Mouse (Mus musculus) neural tube, embryonic 12.5 days (tissue): Measurements from ENCODE around the gene Tnfrsf13b. TPM values are rescaled to one million over a fixed set of nuclear protein-coding genes. Genes with fewer than 3 reads are reported as not detected.
"Not testable (repeated sequence)": the region's sequence is repeated elsewhere in the genome, so short reads cannot be mapped to it uniquely, and the experiment has no call there.

ENCODE experiments used
- ATAC-seq: fragments of 200-750 bp; cut with Nextera tagmentation; 2 replicates; pipeline ENCODE4 v1.8.0; 2017; ENCODE audit warnings: low read depth, mild to moderate bottlenecking, moderate TSS enrichment, moderate library complexity; ENCODE audit not compliant: low FRiP score
- H3K27ac ChIP-seq: fragments of 300-500 bp; sonication (generic); 2 replicates; pipeline ENCODE4 v1.5.1; 2016
- H3K27me3 ChIP-seq: fragments of 300-500 bp; sonication (generic); replicated peaks from 2 replicates; pipeline ENCODE4 v1.6.1; 2016; ENCODE audit warnings: mild to moderate bottlenecking
- H3K36me3 ChIP-seq: fragments of 300-500 bp; sonication (generic); 2 replicates; pipeline ENCODE4 v1.6.1; 2016; ENCODE audit warnings: mild to moderate bottlenecking
- H3K4me1 ChIP-seq: fragments of 300-500 bp; sonication (generic); 2 replicates; pipeline ENCODE4 v1.6.1; 2016
- H3K4me2 ChIP-seq: fragments of 300-500 bp; sonication (generic); replicated peaks from 2 replicates; pipeline ENCODE4 v1.6.1; 2016; ENCODE audit warnings: mild to moderate bottlenecking
- H3K4me3 ChIP-seq: fragments of 300-500 bp; sonication (generic); 2 replicates; pipeline ENCODE4 v1.5.1; 2016
- H3K9ac ChIP-seq: fragments of 300-500 bp; sonication (generic); 2 replicates; pipeline ENCODE4 v1.6.1; 2016; ENCODE audit warnings: mild to moderate bottlenecking
- H3K9me3 ChIP-seq: fragments of 300-500 bp; sonication (generic); 2 replicates; pipeline ENCODE4 v1.6.1; 2016; ENCODE audit warnings: mild to moderate bottlenecking
- WGBS: fragments of 180-500 bp; shearing (Covaris S2); methylation state at CpG from one replicate; pipeline ENCODE4 v1.1.7; 2016; 5-methylcytosine and 5-hydroxymethylcytosine counted together
- polyA plus RNA-seq: library from polyadenylated mRNA; unstranded; fragments of >200 nt; fragmentation: Nextera tagmentation; extraction: Ambion mirVana; gene quantifications from 2 replicates; pipeline ENCODE4 v1.2.1, GENCODE M21; 2016

Gene Tnfrsf13b
- polyA plus RNA-seq, 1 experiment from 2014 or later, result 1.2 TPM

- H3K4me2 ChIP-seq, result no peak overlapping the region
- ATAC-seq, result no peak
- no peak overlapping the region for H3K27ac ChIP-seq
- WGBS, result 94% methylated on average over 1 of the region's 1 CpGs
- H3K4me3 ChIP-seq, result no peak overlapping the region
- no peaks in the 10 kb centered on the region for H3K27me3 ChIP-seq
- no peak overlapping the region for H3K9ac ChIP-seq
- 0 out of 2 replicates have a peak, but pooled peaks cover 3% of the 10 kb centered on the region for H3K36me3 ChIP-seq
- H3K9me3 ChIP-seq, result no peaks in the 10 kb centered on the region
- H3K4me1 ChIP-seq, result peaks cover 22% of the 10 kb centered on the region
These were observed 49.8 kb downstream of the Tnfrsf13b start for GRCm38 (mm10) chr11:61176321-61176720.

- H3K27me3 ChIP-seq, result no peaks in the 10 kb centered on the region
- no peak overlapping the region for H3K9ac ChIP-seq
- no peaks in the 10 kb centered on the region for H3K4me1 ChIP-seq
- WGBS, result 82% methylated on average over 3 of the region's 3 CpGs
- H3K27ac ChIP-seq, result no peak overlapping the region
- H3K36me3 ChIP-seq, result no peaks in the 10 kb centered on the region
- H3K4me3 ChIP-seq, result no peak overlapping the region
- no peak overlapping the region for H3K4me2 ChIP-seq
- no peaks in the 10 kb centered on the region for H3K9me3 ChIP-seq
- ATAC-seq, result no peak
These were observed 53.8 kb downstream of the Tnfrsf13b start for GRCm38 (mm10) chr11:61180361-61180760.

- ATAC-seq, result no peak
- no peaks in the 10 kb centered on the region for H3K9me3 ChIP-seq
These were observed 55.1 kb downstream of the Tnfrsf13b start for GRCm38 (mm10) chr11:61181624-61182023.

GRCm38 (mm10) chr11:61183820-61184219 lies 57.3 kb downstream of the Tnfrsf13b start:
- no peak for ATAC-seq
- no peak overlapping the region for H3K4me3 ChIP-seq

More at GRCm38 (mm10) chr11:61181624-61182023, 55.1 kb downstream of the Tnfrsf13b start:
- Histone ChIP-seq H3K4me2 (no peak overlapping the region), H3K36me3 (no peaks in the 10 kb centered on the region), H3K4me3 (no peak overlapping the region), H3K27ac (no peak overlapping the region), H3K4me1 (no peaks in the 10 kb centered on the region), H3K9ac (no peak overlapping the region), H3K27me3 (no peaks in the 10 kb centered on the region)

GRCm38 (mm10) chr11:61190776-61191175 lies 64.2 kb downstream of the Tnfrsf13b start:
- H3K9me3 ChIP-seq, result no peaks in the 10 kb centered on the region
- no peak overlapping the region for H3K9ac ChIP-seq
- H3K4me1 ChIP-seq, result no peaks in the 10 kb centered on the region
- WGBS, result 67% methylated on average over 2 of the region's 2 CpGs
- no peak for ATAC-seq
- no peak overlapping the region for H3K27ac ChIP-seq
- H3K36me3 ChIP-seq, result no peaks in the 10 kb centered on the region
- no peaks in the 10 kb centered on the region for H3K27me3 ChIP-seq
- H3K4me2 ChIP-seq, result no peak overlapping the region
- H3K4me3 ChIP-seq, result no peak overlapping the region

More at GRCm38 (mm10) chr11:61183820-61184219, 57.3 kb downstream of the Tnfrsf13b start:
- Histone ChIP-seq H3K27ac (no peak overlapping the region), H3K9me3 (no peaks in the 10 kb centered on the region), H3K9ac (no peak overlapping the region), H3K36me3 (no peaks in the 10 kb centered on the region), H3K4me1 (no peaks in the 10 kb centered on the region), H3K4me2 (no peak overlapping the region), H3K27me3 (no peaks in the 10 kb centered on the region)
- WGBS, result 83% methylated on average over 1 of the region's 1 CpGs

GRCm38 (mm10) chr11:61192123-61192522 lies 65.6 kb downstream of the Tnfrsf13b start:
- 93% methylated on average over 8 of the region's 10 CpGs for whole genome bisulfite sequencing
- not testable (repeated sequence) for H3K36me3 ChIP-seq, H3K4me1 ChIP-seq, H3K9ac ChIP-seq, H3K4me2 ChIP-seq, H3K27me3 ChIP-seq, H3K4me3 ChIP-seq, H3K9me3 ChIP-seq, H3K27ac ChIP-seq, ATAC-seq

GRCm38 (mm10) chr11:61192779-61193178 lies 66.2 kb downstream of the Tnfrsf13b start:
- Histone ChIP-seq H3K9ac (no peak overlapping the region), H3K9me3 (no peaks in the 10 kb centered on the region), H3K27ac (no peak overlapping the region), H3K36me3 (no peaks in the 10 kb centered on the region), H3K4me3 (no peak overlapping the region), H3K27me3 (no peaks in the 10 kb centered on the region), H3K4me1 (no peaks in the 10 kb centered on the region), H3K4me2 (no peak overlapping the region)
- WGBS, result 98% methylated on average over 2 of the region's 2 CpGs
- ATAC-seq, result no peak

GRCm38 (mm10) chr11:61193392-61193791 lies 66.8 kb downstream of the Tnfrsf13b start:
- H3K4me1 ChIP-seq, result no peaks in the 10 kb centered on the region
- H3K4me3 ChIP-seq, result no peak overlapping the region
- no peaks in the 10 kb centered on the region for H3K9me3 ChIP-seq
- no peak overlapping the region for H3K27ac ChIP-seq
- ATAC-seq, result no peak
- no peak overlapping the region for H3K9ac ChIP-seq
- no peaks in the 10 kb centered on the region for H3K27me3 ChIP-seq
- H3K36me3 ChIP-seq, result no peaks in the 10 kb centered on the region
- 11% methylated on average over 9 of the region's 9 CpGs for WGBS
- no peak overlapping the region for H3K4me2 ChIP-seq

GRCm38 (mm10) chr11:61196616-61197353 lies 70.2 kb downstream of the Tnfrsf13b start:
- H3K27ac ChIP-seq, result no peak overlapping the region
- H3K27me3 ChIP-seq, result no peaks in the 10 kb centered on the region
- no peaks in the 10 kb centered on the region for H3K9me3 ChIP-seq
- no peak for ATAC-seq
- H3K4me2 ChIP-seq, result no peak overlapping the region
- no peak overlapping the region for H3K9ac ChIP-seq
- 92% methylated on average over 14 of the region's 14 CpGs for WGBS
- no peaks in the 10 kb centered on the region for H3K36me3 ChIP-seq
- H3K4me3 ChIP-seq, result no peak overlapping the region
- no peaks in the 10 kb centered on the region for H3K4me1 ChIP-seq

- no peaks in the 10 kb centered on the region for H3K4me1 ChIP-seq
- no peak overlapping the region for H3K27ac ChIP-seq
- no peak overlapping the region for H3K4me2 ChIP-seq
- H3K36me3 ChIP-seq, result no peaks in the 10 kb centered on the region
- no peak for ATAC-seq
- H3K27me3 ChIP-seq, result no peaks in the 10 kb centered on the region
- no peaks in the 10 kb centered on the region for H3K9me3 ChIP-seq
- H3K9ac ChIP-seq, result no peak overlapping the region
- no peak overlapping the region for H3K4me3 ChIP-seq
These were observed 71.4 kb downstream of the Tnfrsf13b start for GRCm38 (mm10) chr11:61197935-61198334.

Other genes starting within 250 kb of the Tnfrsf13b start
- 52.3 and 53.0 TPM in 2 replicates for gene Tmem11, start 247.5 kb upstream of the Tnfrsf13b start, polyA plus RNA-seq
- 27.2 and 28.8 TPM in 2 replicates for gene Natd1, start 212.0 kb upstream of the Tnfrsf13b start, polyA plus RNA-seq
- gene Map2k3, start 194.7 kb upstream of the Tnfrsf13b start, polyA plus RNA-seq, result 40.7 and 41.7 TPM in 2 replicates
- 7.4 and 10.3 TPM in 2 replicates for gene Kcnj12, start 104.2 kb upstream of the Tnfrsf13b start, polyA plus RNA-seq
- gene Usp22, start 48.3 kb downstream of the Tnfrsf13b start, polyA plus RNA-seq, result 346 and 373 TPM in 2 replicates
- gene Aldh3a1, start 80.8 kb downstream of the Tnfrsf13b start, polyA plus RNA-seq, result not detected in 2 replicates
- 23.0 and 26.5 TPM in 2 replicates for gene Aldh3a2, start 140.7 kb downstream of the Tnfrsf13b start, polyA plus RNA-seq
- gene Slc47a2, start 216.1 kb downstream of the Tnfrsf13b start, polyA plus RNA-seq, result not detected in 2 replicates